ENCODE assay signal across 24 mouse cellular contexts in the genomic region with DNA sequence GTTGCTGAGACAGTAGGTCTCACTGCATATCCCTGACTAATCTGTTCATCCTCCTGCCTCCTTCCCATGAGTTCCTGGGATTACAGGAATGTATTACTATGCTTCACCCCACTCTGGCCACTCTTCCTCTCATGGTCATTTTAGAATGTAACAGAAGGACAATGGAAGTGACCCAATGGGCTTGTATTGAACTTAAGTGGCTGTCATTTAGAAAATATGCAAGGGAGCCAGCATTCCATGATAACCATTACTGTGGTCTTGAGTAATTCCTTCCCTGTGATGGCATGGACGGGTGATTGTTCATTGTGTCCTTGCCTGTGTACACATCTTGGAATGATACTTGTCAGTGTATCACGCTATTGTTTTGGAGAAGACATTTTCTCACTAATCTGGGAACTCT.
A peak's percentile ranks its signal among the peaks of the same experiment; 100 is the strongest.
DNase-seq lines count a peak whose midpoint lies in the region; ATAC-seq and TF ChIP-seq lines count a peak whose summit lies in the region.
"Had no signal": no experiment of that assay in that cellular context is flagged by ENCODE, and none has a peak within 500 bp of the region (broad histone marks: within the 10 kb centered on the region; RNA-seq: fewer than 3 reads in every experiment).

No protein-coding gene starts in this region.

- DNase-seq in 3134 (ENCODE audit: extremely low read depth, insufficient read length, low spot score) (peak; percentile 46), 3T3-L1 (ENCODE audit: low read depth, low spot score) (peak; percentile 83), Patski (ENCODE audit: low read depth, low spot score) (no peak)
- no peak for DNase-seq in spleen, postnatal 10 days (ENCODE audit: low spot score in 2 of 2)
- DNase-seq in left cerebral cortex, postnatal 14 days (ENCODE audit: low spot score in 2 of 2) = no peak
- no peak for DNase-seq in embryo, embryonic 10 days (ENCODE audit: low spot score)
- DNase-seq: B cell, adult 2 months; cerebellum, adult 18-20 months; cerebellum, adult 9-10 months; cerebellum, postnatal 14 days; gastrocnemius, postnatal 25 days; heart, adult 18-20 months; heart, postnatal 10 days; heart, postnatal 36 days had no signal

- peak; percentile 85 for ATAC-seq in Patski
- ATAC-seq: CD4-positive, CD25-positive, alpha-beta regulatory T cell, adult 4 months; forebrain, embryonic 15.5 days; hindbrain, embryonic 16.5 days; intestine, embryonic 15.5 days had no signal

- TF ChIP-seq CTCF in Patski (IDR thresholded peaks at IDR 0.05) = no peak

- POLR2A ChIA-PET in Patski (lab: Charles Lee) = interaction anchor here (0.7 kb wide), 1 partner anchor 436 kb away, joined by 3 read pairs; no protein-coding TSS in a partner anchor

- CTCF ChIA-PET in Patski (lab: Charles Lee) = no interaction called here

- intact Hi-C loops in left cerebral cortex, postnatal 14 days (cut with DNase I) = no loop called here

- in situ Hi-C loops in Patski (cut with MboI; ENCODE audit: low pct_unique_long_range_greater_than_20kb) = no loop called here

- H3K27me3 ChIP-seq in Patski = no peaks in the 10 kb centered on the region
- H3K27me3 ChIP-seq: embryonic facial prominence, embryonic 12.5 days; embryonic facial prominence, embryonic 15.5 days; forebrain, embryonic 12.5 days; forebrain, embryonic 15.5 days; heart, embryonic 12.5 days; heart, embryonic 15.5 days; hindbrain, embryonic 13.5 days; intestine, embryonic 15.5 days had no signal

Comparison
In these comparisons a context has a peak if more than half of its experiments do, and no peak if none do; other contexts are left out.
1. DNase-seq: peak in 3134 (single experiment) and 3T3-L1 (single experiment); none in Patski (single experiment), spleen, postnatal 10 days (0 of 2), left cerebral cortex, postnatal 14 days (0 of 2) and embryo, embryonic 10 days (single experiment).